Mouse (Mus musculus) cerebellum, adult 18-20 months (tissue): ENCODE data around the gene Esp36.
"Not testable (repeated sequence)": the region's sequence is repeated elsewhere in the genome, so short reads cannot be mapped to it uniquely, and the experiment has no call there.

Experiments used
- DNase-seq, 2 experiments: peaks; one replicate each; pipeline ENCODE4 v3.0.0; 2021

The Esp36 gene

DNA sequence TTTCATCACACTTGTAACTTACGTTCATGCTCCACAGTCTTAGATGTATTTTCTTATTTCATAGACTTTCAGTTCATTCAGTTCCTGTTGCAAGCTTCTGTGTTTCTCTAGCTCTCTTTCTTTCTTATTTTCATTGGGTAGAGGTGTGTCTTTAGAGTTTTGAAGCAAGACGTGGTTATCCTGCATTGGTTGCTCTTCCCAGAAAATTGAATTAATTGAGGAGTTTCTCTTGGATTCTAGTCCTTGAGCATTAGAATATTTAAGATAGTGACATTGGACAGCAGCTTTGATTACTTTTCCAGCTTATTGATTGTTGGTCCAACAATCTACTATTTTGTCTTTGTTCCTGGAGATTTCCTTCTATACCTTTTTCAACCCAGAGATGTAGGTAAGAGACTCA lies at the start of gene Esp36:
Esp36 (minus strand) TSS at position 101 of the 400 bp plus-strand sequence.
- no peak for DNase-seq

- not testable (repeated sequence) for DNase-seq
Measured at GRCm38 (mm10) chr17:38456206-38456605, 36.2 kb upstream of the Esp36 start.

DNA sequence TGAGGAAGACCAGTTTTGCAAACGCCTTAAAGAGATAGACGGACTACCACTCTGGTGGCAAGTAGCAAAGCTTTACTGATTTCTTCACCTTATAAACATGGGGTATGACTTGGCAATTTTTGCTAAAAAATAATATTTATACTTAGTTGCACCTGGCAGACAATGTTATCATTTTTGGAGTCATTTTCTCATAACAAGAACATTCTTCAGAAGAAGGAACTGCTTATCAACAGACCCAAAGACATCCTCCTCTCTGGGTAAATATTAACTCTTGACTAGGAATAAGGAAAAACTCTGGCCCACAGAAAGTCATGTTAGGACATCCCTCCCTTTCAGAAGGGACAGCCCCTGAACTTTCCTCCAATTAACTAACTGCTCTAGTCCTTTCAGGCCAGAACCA lies 30.7 kb upstream of the Esp36 start:
- no peak for DNase-seq

- DNase-seq: no peak
Measured at GRCm38 (mm10) chr17:38406135-38406534, 13.8 kb downstream of the Esp36 start.

- DNase-seq: no peak
Measured at GRCm38 (mm10) chr17:38391821-38392220, 28.2 kb downstream of the Esp36 start.
